Comparison of ENCODE assay signal across 10 mouse cellular contexts in the genomic region with DNA sequence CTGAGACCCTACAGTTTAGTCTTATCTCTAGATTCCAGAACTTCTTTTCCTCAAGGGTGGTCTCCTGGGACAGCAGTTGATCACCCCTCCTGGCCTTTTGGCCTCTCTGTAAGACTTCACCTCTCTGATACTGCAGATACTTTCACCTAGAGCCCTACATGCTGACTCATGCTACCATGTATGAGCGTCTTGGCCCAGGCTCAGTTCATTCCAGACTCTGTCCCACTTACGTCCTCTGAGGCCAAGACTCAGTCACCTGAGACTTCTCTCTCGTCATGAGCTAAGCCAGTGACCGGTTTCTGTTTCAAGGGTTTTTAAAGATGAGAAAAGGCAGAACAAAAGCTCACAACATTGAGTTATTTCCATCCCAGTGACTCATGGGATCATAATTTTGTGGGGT. TPM values are rescaled to one million over a fixed set of nuclear protein-coding genes. Genes with fewer than 3 reads are reported as not detected.
"Had no signal": no experiment of that assay in that cellular context is flagged by ENCODE, and none has a peak within 500 bp of the region (broad histone marks: within the 10 kb centered on the region; RNA-seq: fewer than 3 reads in every experiment).

No protein-coding gene starts in this region.

RNA-seq across cellular contexts. Expression of a gene that starts 48.9 kb away (rescaled TPM):
- total RNA-seq: gastrocnemius, postnatal 10 days; heart, adult 8-10 months; heart, postnatal 36 days; hematopoietic stem cell, adult 5-6 weeks; hindbrain, postnatal 0 days; layer of hippocampus, adult 8-10 months; layer of hippocampus, postnatal 14 days; layer of hippocampus, postnatal 36 days; left cerebral cortex, adult 18-20 months; left cerebral cortex, postnatal 25 days had no signal
